Mouse (Mus musculus) thymus, adult 2 months (tissue): ENCODE measurements around the gene Bbs12.

ENCODE experiments used
- CTCF ChIP-seq: fragments of 200-500 bp; IDR thresholded peaks from 2 replicates; pipeline ENCODE4 v1.5.1; 2012; ENCODE audit warnings: mild to moderate bottlenecking, control low read depth, low read length, moderate library complexity, borderline replicate concordance; ENCODE audit not compliant: control insufficient read depth, poor library complexity, insufficient read depth; ENCODE audit errors: extremely low read depth
- POLR2A ChIP-seq: fragments of 200-500 bp; IDR thresholded peaks from 2 replicates; pipeline ENCODE4 v1.6.1; 2012; ENCODE audit warnings: mild to moderate bottlenecking, low read length, control low read depth, moderate library complexity; ENCODE audit not compliant: control insufficient read depth, poor library complexity, insufficient read depth; ENCODE audit errors: extremely low read depth

DNA sequence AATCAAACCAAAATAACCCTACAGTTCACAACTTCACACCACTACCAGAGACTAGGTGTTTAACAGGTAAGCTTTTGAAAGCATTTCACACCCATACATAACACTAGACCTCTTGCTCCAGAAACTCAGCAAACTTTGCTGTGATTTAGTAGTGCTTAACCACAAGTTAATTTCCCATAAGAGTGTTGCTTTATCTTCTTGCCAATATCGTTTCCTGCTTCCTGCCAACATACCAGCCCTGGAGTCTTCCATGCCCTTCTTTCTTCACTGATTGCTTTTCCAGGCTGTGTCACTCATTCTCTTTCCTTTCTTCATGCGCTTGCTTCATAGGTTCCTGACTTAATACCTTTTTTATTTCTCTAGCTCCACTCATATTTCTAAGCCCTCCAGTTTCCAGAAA is 16.1 kb downstream of the Bbs12 start:
- TF ChIP-seq POLR2A (no peak), CTCF (no peak)
